Mouse (Mus musculus) heart, embryonic 14.5 days (tissue): ENCODE results near the gene Tbrg4. TPM values are rescaled to one million over a fixed set of nuclear protein-coding genes. Genes with fewer than 3 reads are reported as not detected.

ENCODE experiments used
- ATAC-seq: fragments of 200-750 bp; cut with Nextera tagmentation; 2 replicates; pipeline ENCODE4 v1.8.0; 2017; ENCODE audit warnings: low read depth, moderate TSS enrichment; ENCODE audit not compliant: insufficient number of reproducible peaks, insufficient read depth, low FRiP score
- H3K27ac ChIP-seq, 2 experiments: fragments of 200-500 bp in 1 of 2; fragments of 300-500 bp in 1 of 2; sonication (generic) in 1 of 2; replicated peaks in 1 of 2; 2 replicates each; pipeline ENCODE4 v1.5.1; 2012 to 2014; ENCODE audit warnings: low read depth in 2 of 2, low read length in 2 of 2, control low read depth in 1 of 2, mild to moderate bottlenecking in 1 of 2, mixed read lengths in 1 of 2; ENCODE audit not compliant: control insufficient read depth in 1 of 2, insufficient read depth in 1 of 2
- H3K27me3 ChIP-seq: fragments of 300-500 bp; sonication (generic); 2 replicates; pipeline ENCODE4 v1.6.1; 2014; ENCODE audit warnings: mild to moderate bottlenecking, low read length, control low read depth; ENCODE audit not compliant: control insufficient read depth, insufficient read depth
- H3K36me3 ChIP-seq: fragments of 300-500 bp; sonication (generic); 2 replicates; pipeline ENCODE4 v1.6.1; 2014; ENCODE audit warnings: mild to moderate bottlenecking, control low read depth, low read length, mixed read lengths; ENCODE audit not compliant: control insufficient read depth, insufficient read depth
- H3K4me1 ChIP-seq, 2 experiments: fragments of 200-500 bp in 1 of 2; fragments of 300-500 bp in 1 of 2; sonication (generic) in 1 of 2; 2 replicates each; pipeline ENCODE4 v1.6.1; 2012 to 2014; ENCODE audit warnings: low read length in 2 of 2, control low read depth in 1 of 2, mixed read lengths in 1 of 2; ENCODE audit not compliant: control insufficient read depth in 2 of 2, insufficient read depth in 2 of 2
- H3K4me2 ChIP-seq: fragments of 300-500 bp; sonication (generic); 2 replicates; pipeline ENCODE4 v1.6.1; 2014; ENCODE audit warnings: mild to moderate bottlenecking, low read length
- H3K4me3 ChIP-seq, 2 experiments: fragments of 200-500 bp in 1 of 2; fragments of 300-500 bp in 1 of 2; sonication (generic) in 1 of 2; 2 replicates each; pipeline ENCODE4 v1.5.1; 2012 to 2014; ENCODE audit warnings: low read length in 2 of 2, mild to moderate bottlenecking in 2 of 2, control low read depth in 1 of 2, low read depth in 1 of 2, moderate library complexity in 1 of 2; ENCODE audit not compliant: control insufficient read depth in 1 of 2, insufficient read depth in 1 of 2
- H3K9ac ChIP-seq: fragments of 300-500 bp; sonication (generic); 2 replicates; pipeline ENCODE4 v1.6.1; 2014; ENCODE audit warnings: mild to moderate bottlenecking, low read length
- H3K9me3 ChIP-seq: fragments of 300-500 bp; sonication (generic); 2 replicates; pipeline ENCODE4 v1.6.1; 2016; ENCODE audit warnings: low read length, control low read depth; ENCODE audit not compliant: control insufficient read depth
- WGBS: fragments of 180-500 bp; shearing (Covaris S2); extraction: QIAGEN DNeasy Blood & Tissue Kit; methylation state at CpG from one replicate; pipeline ENCODE4 v1.1.7; 2014; 5-methylcytosine and 5-hydroxymethylcytosine counted together
- polyA plus RNA-seq: library from polyadenylated mRNA; unstranded; fragments of >200 nt; fragmentation: Nextera tagmentation; extraction: Ambion mirVana; gene quantifications from 2 replicates; pipeline ENCODE4 v1.2.1, GENCODE M21; 2014

The Tbrg4 gene
- polyA plus RNA-seq, 1 experiment from 2014 or later: 34.8 TPM

- H3K4me3 ChIP-seq: no peak overlapping the region
- peaks cover 5% of the 10 kb centered on the region for H3K36me3 ChIP-seq
- H3K27ac ChIP-seq: no peak overlapping the region
- ATAC-seq: no peak
- H3K27me3 ChIP-seq: peaks cover 65% of the 10 kb centered on the region
- WGBS: 70% methylated on average over 9 of the region's 9 CpGs
- no peak overlapping the region for H3K9ac ChIP-seq
- peaks cover 31 to 44% of the 10 kb centered on the region in 2 experiments for H3K4me1 ChIP-seq
- no peaks in the 10 kb centered on the region for H3K9me3 ChIP-seq
- H3K4me2 ChIP-seq: peak overlapping the region; percentile 69
Observed at GRCm38 (mm10) chr11:6603224-6603623, 22.6 kb downstream of the Tbrg4 start.

DNA sequence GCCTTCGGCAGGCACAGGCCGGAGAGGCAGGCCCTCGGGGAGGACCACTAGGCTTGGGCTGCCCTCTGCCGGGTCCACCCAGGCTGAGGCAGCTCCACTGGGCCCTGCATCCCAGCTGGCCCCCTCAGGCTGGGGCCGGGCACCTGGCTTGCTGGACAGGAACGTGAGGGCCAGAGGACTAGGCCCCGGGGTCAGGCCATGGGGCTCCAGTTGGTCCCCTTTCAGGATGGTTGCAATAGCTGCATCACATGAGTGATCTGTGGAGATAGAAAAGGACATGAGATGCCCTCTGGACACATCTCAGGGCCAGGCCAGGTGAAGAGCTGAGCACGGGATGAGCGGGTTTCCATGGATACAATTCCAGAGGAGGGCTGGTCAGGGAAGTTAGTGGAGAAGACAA is 23.2 kb downstream of the Tbrg4 start:
- no peaks in the 10 kb centered on the region for H3K9me3 ChIP-seq
- no peak for ATAC-seq
- no peak overlapping the region for H3K9ac ChIP-seq
- H3K4me2 ChIP-seq: no peak overlapping the region
- 79% methylated on average over 9 of the region's 9 CpGs for WGBS
- H3K27me3 ChIP-seq: peaks cover 70% of the 10 kb centered on the region
- H3K36me3 ChIP-seq: peaks cover 11% of the 10 kb centered on the region
- H3K27ac ChIP-seq: no peak overlapping the region
- peaks cover 36 to 49% of the 10 kb centered on the region in 2 experiments for H3K4me1 ChIP-seq
- H3K4me3 ChIP-seq: no peak overlapping the region

DNA sequence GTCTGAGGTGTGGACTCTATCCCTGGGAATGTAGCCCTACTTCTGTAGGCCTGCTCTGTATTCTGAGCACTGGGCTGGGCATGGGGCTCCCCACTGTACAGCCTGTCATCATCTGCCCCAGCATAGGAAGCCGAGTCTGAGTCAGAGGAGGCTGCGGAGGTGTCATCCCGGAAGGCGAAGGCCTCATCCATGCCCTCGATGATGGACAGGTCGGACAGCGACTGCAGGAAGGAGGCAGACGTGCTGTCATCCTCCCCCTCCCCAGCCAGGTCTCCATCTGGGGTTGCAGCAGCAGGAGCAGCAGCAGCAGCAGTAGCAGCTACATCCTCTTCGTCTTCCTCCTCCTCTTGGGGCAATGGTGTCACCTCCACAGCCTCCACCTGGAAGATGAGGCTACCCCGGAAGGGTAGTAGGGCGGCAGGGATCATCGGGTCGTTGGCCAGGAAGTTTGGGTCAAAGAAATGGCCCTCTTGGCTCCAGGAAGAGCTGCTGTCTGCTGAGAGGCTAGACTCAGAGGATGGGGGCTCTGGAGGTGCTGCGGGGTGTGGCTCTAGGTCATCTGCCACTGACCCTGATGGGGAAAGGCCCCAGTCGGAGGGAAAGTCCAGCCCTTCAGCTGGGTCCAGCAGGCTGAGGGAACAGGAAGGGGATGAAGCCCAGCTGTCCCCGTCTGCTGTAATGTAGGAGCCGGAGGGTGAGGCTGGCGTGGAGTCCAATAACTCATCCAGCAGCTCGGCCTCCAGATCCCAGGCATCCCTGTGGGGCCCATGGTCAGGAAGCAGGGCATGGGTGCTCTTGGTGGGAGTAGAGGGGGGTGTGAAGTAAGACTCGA is 24.0 kb downstream of the Tbrg4 start:
- Histone ChIP-seq H3K27ac (no peak overlapping the region), H3K36me3 (peaks cover 18% of the 10 kb centered on the region), H3K4me2 (no peak overlapping the region), H3K4me1 (peaks cover 36 to 49% of the 10 kb centered on the region in 2 experiments), H3K9me3 (no peaks in the 10 kb centered on the region), H3K27me3 (peaks cover 63% of the 10 kb centered on the region), H3K4me3 (no peak overlapping the region), H3K9ac (no peak overlapping the region)
- no peak for ATAC-seq
- WGBS: 77% methylated on average over 20 of the region's 20 CpGs

- H3K4me2 ChIP-seq: no peak overlapping the region
- no peaks in the 10 kb centered on the region for H3K9me3 ChIP-seq
- peaks cover 48% of the 10 kb centered on the region for H3K27me3 ChIP-seq
- H3K9ac ChIP-seq: no peak overlapping the region
- H3K4me1 ChIP-seq: peaks cover 37 to 53% of the 10 kb centered on the region in 2 experiments
- 81% methylated on average over 8 of the region's 8 CpGs for WGBS
- H3K27ac ChIP-seq: no peak overlapping the region
- no peak for ATAC-seq
- no peak overlapping the region for H3K4me3 ChIP-seq
- peaks cover 33% of the 10 kb centered on the region for H3K36me3 ChIP-seq
Observed at GRCm38 (mm10) chr11:6600284-6600944, 25.5 kb downstream of the Tbrg4 start.

GRCm38 (mm10) chr11:6599831-6600230 is 26.0 kb downstream of the Tbrg4 start:
- Histone ChIP-seq H3K4me3 (no peak overlapping the region), H3K27me3 (peaks cover 44% of the 10 kb centered on the region), H3K4me2 (no peak overlapping the region), H3K36me3 (peaks cover 39% of the 10 kb centered on the region), H3K27ac (no peak overlapping the region), H3K4me1 (peaks cover 39 to 53% of the 10 kb centered on the region in 2 experiments), H3K9me3 (no peaks in the 10 kb centered on the region), H3K9ac (no peak overlapping the region)
- ATAC-seq: no peak
- WGBS: 77% methylated on average over 6 of the region's 6 CpGs

DNA sequence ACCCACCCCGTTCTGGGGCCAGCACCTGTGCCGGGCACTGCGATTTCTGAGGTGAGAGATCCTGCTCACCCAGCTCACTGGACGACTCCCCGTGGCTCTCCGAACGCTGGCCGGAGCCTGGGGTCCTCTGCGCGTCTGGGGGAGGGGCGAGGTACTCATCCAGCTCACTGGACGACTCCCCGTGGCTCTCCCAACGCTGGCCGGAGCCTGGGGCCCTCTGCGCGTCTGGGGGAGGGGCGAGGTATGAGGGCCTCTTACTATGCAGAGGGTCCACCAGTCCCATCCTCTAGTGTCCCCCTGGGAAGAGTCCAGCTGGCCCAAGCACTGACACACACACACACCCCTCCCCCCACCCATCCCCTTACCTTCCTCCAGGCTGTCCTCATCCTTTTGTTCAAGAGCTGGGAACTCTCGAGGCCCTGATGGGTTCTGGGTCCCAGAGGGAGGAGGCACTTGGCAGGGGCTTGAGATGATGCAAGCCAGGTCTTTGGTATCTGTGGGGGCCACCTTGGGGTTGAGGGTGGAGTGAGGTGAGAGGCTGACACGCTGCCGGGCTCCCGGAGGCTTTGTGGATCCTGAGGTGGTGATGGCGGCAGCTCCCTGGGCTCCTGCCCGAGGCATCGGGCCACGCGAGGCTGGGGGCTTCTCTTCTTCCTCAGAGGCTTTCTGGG is 26.7 kb downstream of the Tbrg4 start:
- WGBS: 22% methylated on average over 27 of the region's 27 CpGs
- no peaks in the 10 kb centered on the region for H3K9me3 ChIP-seq
- peaks cover 34 to 46% of the 10 kb centered on the region in 2 experiments for H3K4me1 ChIP-seq
- ATAC-seq: no peak
- H3K4me2 ChIP-seq: 0 out of 2 replicates have a peak overlapping the region, but pooled peaks have one; percentile 1
- no peak overlapping the region for H3K9ac ChIP-seq
- no peak overlapping the region for H3K27ac ChIP-seq
- H3K36me3 ChIP-seq: peaks cover 46% of the 10 kb centered on the region
- peaks cover 44% of the 10 kb centered on the region for H3K27me3 ChIP-seq
- no peak overlapping the region for H3K4me3 ChIP-seq

DNA sequence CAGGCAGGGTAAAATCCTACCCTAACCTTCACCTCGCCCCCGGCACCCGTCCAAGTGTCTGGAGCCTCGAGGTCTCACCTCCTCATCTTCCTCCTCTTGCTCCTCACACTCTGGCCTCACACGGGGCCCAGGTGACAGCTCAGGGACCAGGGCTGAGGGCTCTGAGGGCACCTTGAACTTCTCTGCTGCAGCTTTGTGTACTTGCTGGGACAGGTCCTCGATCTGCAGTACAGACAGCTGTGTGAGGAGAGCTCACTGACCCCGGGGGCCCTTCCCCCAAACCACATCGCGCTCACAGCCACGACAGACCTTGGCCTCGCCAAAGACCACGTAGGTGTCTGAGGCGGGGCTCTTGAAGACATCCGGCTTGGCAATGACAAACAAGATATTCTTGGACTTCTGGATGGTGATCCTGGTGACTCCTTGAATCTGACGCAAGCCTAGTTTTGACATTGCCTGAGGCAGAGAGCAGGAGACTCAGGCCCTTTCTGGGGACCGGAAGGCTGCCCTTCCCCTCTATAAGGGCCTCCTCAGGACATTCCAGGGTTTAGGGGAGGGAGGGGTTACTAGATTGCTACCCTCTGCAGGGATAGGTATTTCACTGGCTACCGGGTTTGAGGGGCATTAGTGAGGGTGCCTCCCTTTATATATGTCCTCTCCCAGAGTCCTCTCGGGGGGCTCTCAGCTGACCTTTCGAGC is 27.5 kb downstream of the Tbrg4 start:
- H3K36me3 ChIP-seq: peaks cover 54% of the 10 kb centered on the region
- peaks cover 44% of the 10 kb centered on the region for H3K27me3 ChIP-seq
- H3K9me3 ChIP-seq: no peaks in the 10 kb centered on the region
- H3K4me1 ChIP-seq: peaks cover 31 to 39% of the 10 kb centered on the region in 2 experiments
- WGBS: 59% methylated on average over 19 of the region's 19 CpGs
- H3K9ac ChIP-seq: no peak overlapping the region
- no peak for ATAC-seq
- H3K4me2 ChIP-seq: no peak overlapping the region
- no peak overlapping the region for H3K27ac ChIP-seq
- no peak overlapping the region for H3K4me3 ChIP-seq
